Mouse (Mus musculus) lung, postnatal 0 days (tissue): ENCODE data around the gene Cstf2. TPM values are rescaled to one million over a fixed set of nuclear protein-coding genes. Genes with fewer than 3 reads are reported as not detected.

Experiments used
- ATAC-seq: fragments of 200-750 bp; cut with Nextera tagmentation; 2 replicates; pipeline ENCODE4 v1.8.0; 2017; ENCODE audit warnings: moderate library complexity
- DNase-seq: peaks from one replicate; pipeline ENCODE4 v3.0.0-alpha.2; 2016; ENCODE audit warnings: low spot score
- H3K27ac ChIP-seq: fragments of 300-500 bp; sonication (generic); 2 replicates; pipeline ENCODE4 v1.5.1; 2014; ENCODE audit warnings: antibody characterized with exemption, mild to moderate bottlenecking, low read length, mixed read lengths
- H3K27me3 ChIP-seq: fragments of 300-500 bp; sonication (generic); replicated peaks from 2 replicates; pipeline ENCODE4 v1.6.1; 2014; ENCODE audit warnings: low read length, mixed read lengths; ENCODE audit not compliant: insufficient read depth
- H3K36me3 ChIP-seq: fragments of 300-500 bp; sonication (generic); 2 replicates; pipeline ENCODE4 v1.6.1; 2014; ENCODE audit warnings: low read length, mixed read lengths; ENCODE audit not compliant: insufficient read depth
- H3K4me1 ChIP-seq: fragments of 300-500 bp; sonication (generic); 2 replicates; pipeline ENCODE4 v1.6.1; 2014; ENCODE audit warnings: antibody characterized with exemption, low read depth, low read length, mixed read lengths; ENCODE audit not compliant: insufficient read depth
- H3K4me2 ChIP-seq: fragments of 300-500 bp; sonication (generic); replicated peaks from 2 replicates; pipeline ENCODE4 v1.6.1; 2014; ENCODE audit warnings: low read depth, mild to moderate bottlenecking, low read length, moderate library complexity, mixed read lengths
- H3K4me3 ChIP-seq: fragments of 300-500 bp; sonication (generic); 2 replicates; pipeline ENCODE4 v1.5.1; 2014; ENCODE audit warnings: low read depth, low read length
- H3K9ac ChIP-seq: fragments of 300-500 bp; sonication (generic); replicated peaks from 2 replicates; pipeline ENCODE4 v1.6.1; 2014; ENCODE audit warnings: low read depth, mild to moderate bottlenecking
- H3K9me3 ChIP-seq: fragments of 300-500 bp; sonication (generic); 2 replicates; pipeline ENCODE4 v1.6.1; 2016; ENCODE audit warnings: low read length, mixed read lengths
- CTCF ChIP-seq: IDR thresholded peaks from 2 replicates; pipeline ENCODE4 v1.5.1; 2016; ENCODE audit warnings: antibody characterized with exemption, mild to moderate bottlenecking
- EP300 ChIP-seq: IDR thresholded peaks from 2 replicates; pipeline ENCODE4 v1.6.1; 2016; ENCODE audit warnings: antibody characterized with exemption, mild to moderate bottlenecking, control low read depth
- WGBS: fragments of 180-500 bp; shearing (Covaris S2); extraction: QIAGEN DNeasy Blood & Tissue Kit; methylation state at CpG from one replicate; pipeline ENCODE4 v1.1.7; 2014; 5-methylcytosine and 5-hydroxymethylcytosine counted together
- polyA plus RNA-seq: library from polyadenylated mRNA; unstranded; fragments of >200 nt; fragmentation: Nextera tagmentation; extraction: Ambion mirVana; gene quantifications from 2 replicates; pipeline ENCODE4 v1.2.1, GENCODE M21; 2015

Cstf2 gene
- polyA plus RNA-seq, 1 experiment from 2014 or later = 14.3 TPM

GRCm38 (mm10) chrX:134059764-134060163, 777 bp downstream of the Cstf2 start:
- Histone ChIP-seq H3K4me2 (peak overlapping the region; percentile 58), H3K27me3 (no peaks in the 10 kb centered on the region), H3K27ac (peak overlapping the region; percentile 83; the same call in 1 of the 2 replicates), H3K9ac (peak overlapping the region; percentile 46; the same call in 1 of the 2 replicates), H3K4me1 (no peaks in the 10 kb centered on the region), H3K4me3 (peak overlapping the region; percentile 57), H3K9me3 (no peaks in the 10 kb centered on the region), H3K36me3 (no peaks in the 10 kb centered on the region)
- peak; percentile 24 for DNase-seq
- TF ChIP-seq CTCF = no peak; the same call in 1 of the 2 replicates
- TF ChIP-seq EP300 = no peak
- no peak for ATAC-seq
- 14% methylated on average over 10 of the region's 10 CpGs for WGBS

GRCm38 (mm10) chrX:134085453-134085852, 26.5 kb downstream of the Cstf2 start:
- H3K4me1 ChIP-seq = no peaks in the 10 kb centered on the region
- no peak for DNase-seq
- H3K27ac ChIP-seq = no peak overlapping the region
- H3K4me3 ChIP-seq = no peak overlapping the region
- no peak overlapping the region for H3K9ac ChIP-seq
- H3K27me3 ChIP-seq = no peaks in the 10 kb centered on the region
- ATAC-seq = no peak
- TF ChIP-seq CTCF = no peak
- no peak for TF ChIP-seq EP300
- no peaks in the 10 kb centered on the region for H3K9me3 ChIP-seq
- no peak overlapping the region for H3K4me2 ChIP-seq
- WGBS = 84% methylated on average over 1 of the region's 1 CpGs
- H3K36me3 ChIP-seq = no peaks in the 10 kb centered on the region

DNA sequence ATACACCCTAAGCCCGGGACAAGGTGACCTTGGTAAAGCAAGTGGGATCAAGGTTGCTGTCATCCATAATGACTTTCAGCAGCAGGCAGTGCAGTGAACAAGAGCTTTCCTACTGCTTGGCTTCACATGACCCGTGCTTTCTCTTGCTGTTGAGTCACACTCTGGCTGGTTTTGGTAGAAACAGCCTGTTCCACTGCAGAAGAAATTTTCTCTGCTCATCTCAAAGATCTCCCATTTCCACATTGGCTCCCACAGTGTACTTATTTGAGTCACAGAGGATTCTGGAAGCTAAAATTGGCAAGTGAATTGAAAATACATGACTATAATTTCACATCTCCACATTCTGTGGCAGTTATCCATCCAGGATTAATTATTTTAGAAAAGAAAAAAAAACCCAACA, 43.7 kb downstream of the Cstf2 start:
- no peak overlapping the region for H3K4me3 ChIP-seq
- no peak overlapping the region for H3K27ac ChIP-seq
- 67% methylated on average over 2 of the region's 2 CpGs for WGBS
- ATAC-seq (no peak), DNase-seq (no peak)
- H3K4me1 ChIP-seq = no peaks in the 10 kb centered on the region
- no peak overlapping the region for H3K9ac ChIP-seq
- H3K9me3 ChIP-seq = no peaks in the 10 kb centered on the region
- no peak overlapping the region for H3K4me2 ChIP-seq
- H3K27me3 ChIP-seq = no peaks in the 10 kb centered on the region
- no peaks in the 10 kb centered on the region for H3K36me3 ChIP-seq
- TF ChIP-seq CTCF (no peak), EP300 (no peak)

DNA sequence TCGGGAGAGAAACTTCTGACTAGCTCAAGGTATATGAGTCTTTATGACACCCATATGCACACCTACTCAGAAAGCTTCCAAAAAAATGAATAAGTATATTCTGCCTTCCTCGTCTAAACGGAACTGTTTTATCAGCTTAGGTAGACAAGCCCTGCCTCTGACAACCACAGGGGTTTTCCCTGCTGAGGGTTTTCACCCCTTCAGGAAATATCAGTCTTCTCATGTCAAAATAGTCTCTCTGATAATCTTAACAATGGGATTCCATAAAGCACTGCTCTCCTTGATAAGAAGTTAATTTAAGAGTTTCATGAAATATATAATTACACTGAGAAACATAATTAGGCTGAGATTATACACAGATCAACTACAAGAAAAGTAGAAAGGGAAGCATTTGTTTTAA, 52.8 kb downstream of the Cstf2 start:
- no peak overlapping the region for H3K9ac ChIP-seq
- H3K36me3 ChIP-seq = no peaks in the 10 kb centered on the region
- WGBS = 55% methylated on average over 3 of the region's 3 CpGs
- no peaks in the 10 kb centered on the region for H3K4me1 ChIP-seq
- no peaks in the 10 kb centered on the region for H3K27me3 ChIP-seq
- TF ChIP-seq CTCF (no peak), EP300 (no peak)
- H3K4me3 ChIP-seq = no peak overlapping the region
- ATAC-seq (no peak), DNase-seq (no peak)
- H3K27ac ChIP-seq = no peak overlapping the region
- no peak overlapping the region for H3K4me2 ChIP-seq
- H3K9me3 ChIP-seq = no peaks in the 10 kb centered on the region

- Histone ChIP-seq H3K4me1 (no peaks in the 10 kb centered on the region), H3K9me3 (no peaks in the 10 kb centered on the region), H3K27me3 (no peaks in the 10 kb centered on the region), H3K4me2 (no peak overlapping the region), H3K36me3 (no peaks in the 10 kb centered on the region), H3K4me3 (no peak overlapping the region), H3K9ac (no peak overlapping the region), H3K27ac (no peak overlapping the region)
- no peak for DNase-seq
- WGBS = 60% methylated on average over 3 of the region's 3 CpGs
- no peak for ATAC-seq
- TF ChIP-seq EP300 (no peak), CTCF (no peak)
Observed at GRCm38 (mm10) chrX:134116417-134116816, 57.4 kb downstream of the Cstf2 start.

GRCm38 (mm10) chrX:134128549-134128948, 69.6 kb downstream of the Cstf2 start:
- Histone ChIP-seq H3K27ac (no peak overlapping the region), H3K4me1 (no peaks in the 10 kb centered on the region), H3K9me3 (no peaks in the 10 kb centered on the region), H3K9ac (no peak overlapping the region), H3K4me2 (no peak overlapping the region), H3K36me3 (no peaks in the 10 kb centered on the region), H3K27me3 (no peaks in the 10 kb centered on the region), H3K4me3 (no peak overlapping the region)
- DNase-seq (no peak), ATAC-seq (no peak)
- WGBS = 71% methylated on average over 3 of the region's 3 CpGs
- TF ChIP-seq EP300 (no peak), CTCF (no peak)

- WGBS = 20% methylated on average over 5 of the region's 5 CpGs
- DNase-seq = peak; percentile 48
Observed at GRCm38 (mm10) chrX:134132295-134132694, 73.3 kb downstream of the Cstf2 start.

More at GRCm38 (mm10) chrX:134132295-134132694, 73.3 kb downstream of the Cstf2 start:
- Histone ChIP-seq H3K9me3 (no peaks in the 10 kb centered on the region), H3K36me3 (no peaks in the 10 kb centered on the region), H3K4me1 (no peaks in the 10 kb centered on the region), H3K27ac (no peak overlapping the region), H3K4me3 (no peak overlapping the region), H3K9ac (no peak overlapping the region), H3K27me3 (no peaks in the 10 kb centered on the region), H3K4me2 (no peak overlapping the region)
- TF ChIP-seq CTCF (peak; percentile 64), EP300 (no peak)
- no peak for ATAC-seq
